Mouse (Mus musculus) forebrain, embryonic 14.5 days (tissue): ENCODE data around the gene Runx1. TPM values are rescaled to one million over a fixed set of nuclear protein-coding genes. Genes with fewer than 3 reads are reported as not detected.

Source experiments
- ATAC-seq: fragments of 200-750 bp; cut with Nextera tagmentation; 2 replicates; pipeline ENCODE4 v1.8.0; 2017; ENCODE audit warnings: mild to moderate bottlenecking, moderate library complexity
- DNase-seq: peaks from one replicate; pipeline ENCODE4 v3.0.0-alpha.2; 2015; ENCODE audit warnings: low spot score
- H3K27ac ChIP-seq: fragments of 300-500 bp; sonication (generic); 2 replicates; pipeline ENCODE4 v1.5.1; 2014; ENCODE audit warnings: low read depth, mild to moderate bottlenecking, control low read depth, low read length, moderate library complexity
- H3K27me3 ChIP-seq: fragments of 300-500 bp; sonication (generic); replicated peaks from 2 replicates; pipeline ENCODE4 v1.6.1; 2014; ENCODE audit warnings: low read length, control low read depth, mixed read lengths; ENCODE audit not compliant: control insufficient read depth, insufficient read depth
- H3K36me3 ChIP-seq: fragments of 300-500 bp; sonication (generic); 2 replicates; pipeline ENCODE4 v1.6.1; 2014; ENCODE audit warnings: low read length, control low read depth; ENCODE audit not compliant: control insufficient read depth, insufficient read depth
- H3K4me1 ChIP-seq: fragments of 300-500 bp; sonication (generic); 2 replicates; pipeline ENCODE4 v1.6.1; 2014; ENCODE audit warnings: antibody characterized with exemption, low read length, control low read depth; ENCODE audit not compliant: control insufficient read depth, insufficient read depth
- H3K4me2 ChIP-seq: fragments of 300-500 bp; sonication (generic); 2 replicates; pipeline ENCODE4 v1.6.1; 2014; ENCODE audit warnings: mild to moderate bottlenecking, control low read depth, low read length
- H3K4me3 ChIP-seq: fragments of 300-500 bp; sonication (generic); 2 replicates; pipeline ENCODE4 v1.5.1; 2014; ENCODE audit warnings: low read depth, low read length, control low read depth
- H3K9ac ChIP-seq: fragments of 300-500 bp; sonication (generic); 2 replicates; pipeline ENCODE4 v1.6.1; 2014; ENCODE audit warnings: mild to moderate bottlenecking, low read length, control low read depth, moderate library complexity
- H3K9me3 ChIP-seq: fragments of 300-500 bp; sonication (generic); replicated peaks from 2 replicates; pipeline ENCODE4 v1.6.1; 2016; ENCODE audit warnings: low read length, control low read depth, mixed read lengths; ENCODE audit not compliant: control insufficient read depth
- WGBS: fragments of 180-500 bp; shearing (Covaris S2); extraction: QIAGEN DNeasy Blood & Tissue Kit; methylation state at CpG from one replicate; pipeline ENCODE4 v1.1.7; 2014; 5-methylcytosine and 5-hydroxymethylcytosine counted together
- polyA plus RNA-seq: library from polyadenylated mRNA; unstranded; fragments of >200 nt; fragmentation: Nextera tagmentation; extraction: Ambion mirVana; gene quantifications from 2 replicates; pipeline ENCODE4 v1.2.1, GENCODE M21; 2014

Runx1 gene
- polyA plus RNA-seq, 1 experiment from 2014 or later: 0.39 TPM

DNA sequence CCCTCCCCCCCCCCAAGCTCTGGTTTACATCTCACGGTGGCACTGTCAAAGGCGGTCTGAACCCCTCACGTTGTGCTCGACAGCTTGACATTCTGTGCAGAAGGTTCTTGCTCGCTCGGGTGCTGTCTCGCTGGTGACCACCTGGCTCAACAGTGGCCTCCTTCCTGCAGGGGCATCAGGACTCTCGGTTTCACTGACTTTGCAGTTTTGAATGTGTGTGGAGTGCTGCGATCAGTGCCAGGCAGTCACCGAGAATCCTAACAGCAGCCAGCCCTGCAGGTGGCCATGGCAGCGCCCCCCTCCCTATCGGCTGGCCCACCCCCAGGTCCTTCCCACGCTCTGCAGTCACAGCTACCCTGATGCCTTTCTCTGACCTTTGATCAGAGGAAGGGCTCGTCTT is 4.5 kb upstream of the Runx1 start:
- ATAC-seq (no peak), DNase-seq (no peak)
- Histone ChIP-seq H3K4me1 (peaks cover 10% of the 10 kb centered on the region), H3K36me3 (no peaks in the 10 kb centered on the region), H3K4me2 (no peak overlapping the region), H3K9ac (no peak overlapping the region), H3K27ac (no peak overlapping the region), H3K4me3 (no peak overlapping the region), H3K27me3 (no peaks in the 10 kb centered on the region), H3K9me3 (no peaks in the 10 kb centered on the region)
- 51% methylated on average over 14 of the region's 14 CpGs for WGBS

DNA sequence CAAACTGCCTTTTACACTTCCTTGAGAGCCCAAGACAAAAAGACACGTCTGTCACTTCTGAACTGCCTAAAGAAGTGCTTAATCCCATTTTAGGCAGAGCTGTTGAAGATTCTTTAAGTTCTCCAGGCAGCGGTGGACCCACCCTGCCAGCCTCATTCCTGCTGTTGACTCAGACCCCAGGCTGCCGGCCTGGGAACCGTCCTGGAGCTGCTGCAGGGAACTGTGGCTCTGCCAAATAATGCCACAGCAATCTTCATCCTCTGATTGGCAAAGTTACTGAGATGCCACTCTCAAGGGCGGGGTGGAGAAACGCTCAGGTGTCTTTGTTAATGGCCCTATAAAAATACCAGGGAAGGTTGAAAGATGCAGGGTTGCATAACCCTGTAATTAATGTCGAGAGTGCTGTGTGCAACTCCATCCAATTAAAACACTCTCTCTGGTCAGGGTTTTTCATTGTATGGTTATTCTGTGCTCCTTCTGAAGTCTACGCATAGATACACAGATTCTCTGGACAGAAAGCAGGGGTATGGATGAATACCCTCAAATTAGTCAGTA is 2.4 kb upstream of the Runx1 start:
- Histone ChIP-seq H3K4me3 (no peak overlapping the region), H3K4me1 (peaks cover 10% of the 10 kb centered on the region), H3K9ac (no peak overlapping the region), H3K27me3 (no peaks in the 10 kb centered on the region), H3K4me2 (no peak overlapping the region), H3K36me3 (no peaks in the 10 kb centered on the region), H3K27ac (no peak overlapping the region), H3K9me3 (no peaks in the 10 kb centered on the region)
- no peak for DNase-seq
- 13% methylated on average over 8 of the region's 8 CpGs for WGBS
- ATAC-seq: no peak

DNA sequence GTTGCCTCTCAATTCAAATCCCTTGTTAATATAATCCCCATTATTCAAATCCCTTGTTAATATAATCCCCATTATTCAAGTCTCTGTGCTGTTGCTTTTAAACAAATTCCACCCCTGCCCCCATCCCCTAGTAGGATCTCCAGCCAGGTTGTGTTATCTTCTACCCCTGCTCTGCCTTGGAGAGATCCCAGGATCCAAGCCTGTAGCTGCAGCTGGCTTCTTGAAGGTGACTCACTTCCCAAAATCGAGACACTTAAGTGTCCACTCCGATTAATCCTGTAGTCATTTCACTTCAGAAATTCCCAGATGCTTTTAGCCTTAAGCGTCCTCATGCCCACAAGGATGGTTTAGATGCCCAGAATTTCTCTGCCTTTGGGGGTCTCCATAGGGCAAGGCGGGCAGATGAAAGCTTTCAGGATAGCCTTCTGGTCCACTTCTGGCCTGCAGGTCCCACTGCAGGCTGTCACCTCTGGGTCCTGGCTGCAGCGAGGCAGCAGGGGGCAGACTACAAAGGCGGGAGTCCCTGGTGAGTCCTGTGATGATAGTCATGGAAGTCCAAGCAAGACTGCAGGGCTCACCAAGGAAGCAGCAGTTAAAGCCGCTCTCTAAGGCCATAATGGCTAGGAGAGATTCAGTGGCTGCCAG is 1.8 kb upstream of the Runx1 start:
- H3K4me1 ChIP-seq: peaks cover 10% of the 10 kb centered on the region
- no peak for DNase-seq
- no peak overlapping the region for H3K27ac ChIP-seq
- no peak overlapping the region for H3K4me2 ChIP-seq
- H3K27me3 ChIP-seq: no peaks in the 10 kb centered on the region
- 61% methylated on average over 7 of the region's 7 CpGs for WGBS
- H3K4me3 ChIP-seq: no peak overlapping the region
- no peaks in the 10 kb centered on the region for H3K9me3 ChIP-seq
- no peak overlapping the region for H3K9ac ChIP-seq
- no peak for ATAC-seq
- H3K36me3 ChIP-seq: no peaks in the 10 kb centered on the region

DNA sequence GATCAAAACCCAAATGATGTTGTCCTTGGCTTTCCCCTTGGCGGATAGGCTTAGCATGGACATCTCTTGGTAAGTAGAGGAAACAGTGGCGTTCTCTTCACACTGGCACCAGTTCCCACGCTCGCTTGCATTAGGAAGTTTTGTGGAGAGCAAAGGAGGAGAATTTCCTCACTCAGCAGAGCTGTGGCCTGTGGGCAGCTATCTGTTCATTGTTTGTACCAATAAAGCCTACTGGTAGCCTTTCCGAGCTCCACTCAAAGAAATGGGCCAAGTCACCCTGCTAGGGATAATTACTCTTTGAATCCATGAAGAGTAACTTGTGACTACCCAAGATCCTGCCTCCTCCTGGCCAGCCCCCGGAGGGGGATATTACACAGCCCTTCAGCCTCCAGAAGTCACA is 734 bp upstream of the Runx1 start:
- ATAC-seq (no peak), DNase-seq (no peak)
- WGBS: 91% methylated on average over 6 of the region's 6 CpGs
- Histone ChIP-seq H3K4me1 (peaks cover 10% of the 10 kb centered on the region), H3K9me3 (no peaks in the 10 kb centered on the region), H3K27me3 (no peaks in the 10 kb centered on the region), H3K27ac (no peak overlapping the region), H3K9ac (no peak overlapping the region), H3K4me3 (no peak overlapping the region), H3K4me2 (no peak overlapping the region), H3K36me3 (no peaks in the 10 kb centered on the region)

DNA sequence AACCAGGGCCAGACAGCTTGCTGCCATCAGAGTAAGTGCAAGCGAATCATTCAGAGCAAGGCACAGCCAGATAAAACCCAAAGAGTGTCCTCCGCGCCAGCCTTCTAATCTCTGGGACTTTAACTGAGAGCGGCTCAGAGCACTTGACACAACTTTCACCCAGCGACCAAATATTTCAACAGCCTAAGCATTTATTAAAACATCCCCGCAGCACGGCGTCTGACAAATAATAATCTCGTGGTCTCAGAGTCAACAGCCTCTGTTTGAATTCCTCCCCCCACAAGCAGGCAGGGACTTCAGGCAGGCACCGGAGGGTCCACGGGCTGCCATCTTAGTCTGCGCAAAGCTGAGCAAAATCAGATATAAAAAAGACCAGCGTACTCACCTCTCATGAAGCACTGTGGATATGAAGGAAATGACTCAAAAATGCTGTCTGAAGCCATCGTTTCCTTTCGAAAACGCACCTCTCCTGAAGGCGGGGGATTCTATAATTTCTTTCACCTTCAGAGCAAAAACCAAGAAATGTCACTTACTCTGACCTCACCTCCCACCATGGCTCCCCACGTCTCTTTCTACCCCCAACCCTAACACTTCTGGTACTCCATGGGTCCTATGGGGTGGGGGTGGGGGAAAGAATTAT is 625 bp downstream of the Runx1 start:
- WGBS: 90% methylated on average over 18 of the region's 18 CpGs
- no peaks in the 10 kb centered on the region for H3K36me3 ChIP-seq
- H3K27ac ChIP-seq: no peak overlapping the region
- H3K4me1 ChIP-seq: peaks cover 10% of the 10 kb centered on the region
- no peak overlapping the region for H3K4me3 ChIP-seq
- DNase-seq (no peak), ATAC-seq (no peak)
- no peaks in the 10 kb centered on the region for H3K9me3 ChIP-seq
- no peak overlapping the region for H3K9ac ChIP-seq
- no peak overlapping the region for H3K4me2 ChIP-seq
- H3K27me3 ChIP-seq: no peaks in the 10 kb centered on the region

DNA sequence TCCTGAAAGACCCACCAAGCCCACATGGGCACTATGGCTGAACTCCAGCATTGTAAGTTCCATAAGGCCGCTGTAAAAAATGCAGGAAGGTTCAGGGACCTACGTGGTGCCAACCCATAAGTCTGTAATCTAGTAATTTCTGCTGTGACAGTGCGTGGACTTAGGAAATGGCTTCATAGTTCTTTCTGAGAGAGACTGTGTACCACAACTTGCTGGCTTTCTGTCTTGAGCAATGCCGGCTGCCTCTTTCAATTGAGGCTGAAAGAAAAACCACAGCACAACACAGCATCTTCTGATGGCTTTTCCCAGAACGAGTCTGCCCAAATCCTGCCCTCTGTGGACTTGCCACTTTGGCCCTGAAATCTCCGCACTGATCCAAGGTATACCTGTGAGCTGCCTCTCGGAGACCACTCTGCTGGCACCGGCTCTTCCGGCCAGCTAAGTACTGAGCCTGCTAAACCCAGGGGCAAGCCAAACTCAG is 1.2 kb downstream of the Runx1 start:
- 94% methylated on average over 9 of the region's 9 CpGs for WGBS
- Histone ChIP-seq H3K4me2 (no peak overlapping the region), H3K4me3 (no peak overlapping the region), H3K27me3 (no peaks in the 10 kb centered on the region), H3K27ac (no peak overlapping the region), H3K9ac (no peak overlapping the region), H3K4me1 (peaks cover 10% of the 10 kb centered on the region), H3K9me3 (no peaks in the 10 kb centered on the region), H3K36me3 (no peaks in the 10 kb centered on the region)
- DNase-seq (no peak), ATAC-seq (no peak)

DNA sequence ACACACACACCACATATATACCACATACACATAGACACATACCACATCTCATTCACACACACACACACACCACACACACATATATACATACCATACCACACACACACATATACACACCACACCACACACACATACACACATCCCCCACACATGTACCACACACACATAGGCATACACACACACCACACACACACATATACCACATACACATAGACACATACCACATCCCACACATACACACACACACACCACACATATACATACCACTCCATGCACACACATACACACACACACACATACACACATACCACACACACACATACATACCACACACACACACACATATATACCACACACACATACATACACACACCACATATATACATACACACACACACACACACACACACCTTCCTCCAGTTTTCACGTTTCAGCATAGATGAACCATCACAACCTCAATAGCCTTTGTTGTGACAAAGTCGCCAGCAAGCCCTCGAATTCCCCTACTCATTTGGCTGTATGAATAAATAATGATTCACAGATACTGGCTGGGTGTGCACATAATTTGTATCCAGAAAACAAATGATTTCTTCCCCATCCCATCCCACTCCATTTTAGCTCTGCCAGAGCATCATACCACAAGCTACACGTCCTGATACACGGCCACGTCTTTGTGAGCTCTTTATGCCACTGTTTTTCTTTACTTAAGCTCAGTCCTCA is 1.8 kb downstream of the Runx1 start:
- Histone ChIP-seq H3K9me3 (no peaks in the 10 kb centered on the region), H3K4me1 (peaks cover 10% of the 10 kb centered on the region), H3K4me2 (no peak overlapping the region), H3K27me3 (no peaks in the 10 kb centered on the region), H3K9ac (no peak overlapping the region), H3K27ac (no peak overlapping the region), H3K36me3 (no peaks in the 10 kb centered on the region), H3K4me3 (no peak overlapping the region)
- ATAC-seq (no peak), DNase-seq (no peak)
- 72% methylated on average over 6 of the region's 6 CpGs for WGBS

DNA sequence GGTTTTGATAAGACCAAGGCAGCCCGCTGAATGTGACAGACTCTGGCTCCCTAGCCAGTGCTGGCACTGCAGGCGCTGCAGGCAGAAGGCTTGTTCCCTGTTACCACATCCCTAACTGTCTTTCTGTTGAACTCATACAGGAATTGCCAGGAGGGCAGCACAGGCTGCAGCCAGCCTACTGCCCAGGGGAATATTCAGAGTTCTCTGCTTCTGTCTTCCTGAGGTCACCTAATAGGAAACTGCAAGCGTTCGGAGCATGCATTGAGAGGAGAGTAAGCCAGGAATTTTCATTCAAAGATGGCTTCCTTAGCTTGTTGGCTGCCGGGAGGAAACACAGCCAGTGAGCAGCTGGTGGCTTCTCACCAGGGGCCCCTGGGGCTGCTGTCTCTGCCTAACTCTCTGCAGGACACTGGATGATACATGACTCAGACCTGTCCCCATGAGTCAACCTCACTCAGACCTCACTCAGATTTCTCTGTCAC is 2.5 kb downstream of the Runx1 start:
- H3K27me3 ChIP-seq: no peaks in the 10 kb centered on the region
- ATAC-seq: no peak
- H3K27ac ChIP-seq: no peak overlapping the region
- no peak overlapping the region for H3K9ac ChIP-seq
- peaks cover 9% of the 10 kb centered on the region for H3K4me1 ChIP-seq
- H3K36me3 ChIP-seq: no peaks in the 10 kb centered on the region
- H3K4me3 ChIP-seq: no peak overlapping the region
- 56% methylated on average over 5 of the region's 5 CpGs for WGBS
- peak; percentile 30 for DNase-seq
- H3K9me3 ChIP-seq: no peaks in the 10 kb centered on the region
- H3K4me2 ChIP-seq: no peak overlapping the region
